Mouse (Mus musculus) urinary bladder, postnatal 14 days (tissue): Measurements from ENCODE around the gene Tspan11.

Source experiments
- DNase-seq: peaks from one replicate; pipeline ENCODE4 v3.0.0; 2021; ENCODE audit warnings: low spot score

Tspan11 gene

GRCm38 (mm10) chr6:127887511-127888421 lies at the start of gene Tspan11:
Gene Tspan11, plus strand, starts transcription at chr6:127887589.
- DNase-seq, result peak; percentile 18

- DNase-seq, result no peak
These were observed 49.5 kb upstream of the Tspan11 start for GRCm38 (mm10) chr6:127837910-127838309.

GRCm38 (mm10) chr6:127839538-127839937 lies 47.9 kb upstream of the Tspan11 start:
- no peak for DNase-seq

GRCm38 (mm10) chr6:127840171-127840570 lies 47.2 kb upstream of the Tspan11 start:
- DNase-seq, result no peak

GRCm38 (mm10) chr6:127841326-127841725 lies 46.1 kb upstream of the Tspan11 start:
- no peak for DNase-seq

- no peak for DNase-seq
These were observed 40.9 kb upstream of the Tspan11 start for GRCm38 (mm10) chr6:127846521-127846920.

- no peak for DNase-seq
These were observed 37.9 kb upstream of the Tspan11 start for GRCm38 (mm10) chr6:127849496-127849895.

GRCm38 (mm10) chr6:127851611-127852010 lies 35.8 kb upstream of the Tspan11 start:
- no peak for DNase-seq

GRCm38 (mm10) chr6:127853241-127853640 lies 34.1 kb upstream of the Tspan11 start:
- DNase-seq, result no peak

GRCm38 (mm10) chr6:127853771-127854687 lies 33.4 kb upstream of the Tspan11 start:
- DNase-seq, result no peak

GRCm38 (mm10) chr6:127854688-127855013 lies 32.7 kb upstream of the Tspan11 start:
- no peak for DNase-seq

GRCm38 (mm10) chr6:127855711-127856295 lies 31.6 kb upstream of the Tspan11 start:
- DNase-seq, result no peak

- DNase-seq, result no peak
These were observed 25.4 kb upstream of the Tspan11 start for GRCm38 (mm10) chr6:127861951-127862350.

- no peak for DNase-seq
These were observed 22.0 kb upstream of the Tspan11 start for GRCm38 (mm10) chr6:127865391-127865790.

GRCm38 (mm10) chr6:127868546-127868945 lies 18.8 kb upstream of the Tspan11 start:
- no peak for DNase-seq

GRCm38 (mm10) chr6:127869121-127869520 lies 18.3 kb upstream of the Tspan11 start:
- no peak for DNase-seq

GRCm38 (mm10) chr6:127870345-127871324 lies 16.8 kb upstream of the Tspan11 start:
- DNase-seq, result peak; percentile 44

- no peak for DNase-seq
These were observed 16.0 kb upstream of the Tspan11 start for GRCm38 (mm10) chr6:127871436-127871835.

- no peak for DNase-seq
These were observed 14.8 kb upstream of the Tspan11 start for GRCm38 (mm10) chr6:127872581-127872980.

- no peak for DNase-seq
These were observed 11.5 kb upstream of the Tspan11 start for GRCm38 (mm10) chr6:127875883-127876282.

GRCm38 (mm10) chr6:127876436-127876835 lies 11.0 kb upstream of the Tspan11 start:
- DNase-seq, result no peak
